Mouse (Mus musculus): ENCODE measurements at regions not wholly inside any gene's neighbourhood (a gene's known extent, or its start where the extent isn't known, plus 50 kb on each side); places are given as distances from the start of the nearest gene placed in this dataset.
A peak's percentile ranks its signal among the peaks of the same experiment; 100 is the strongest.

GRCm38 (mm10) chr2:107201856-107202473 is 88.5 kb upstream of the Kcna4 start:
- Histone ChIP-seq H3K27me3 (replicated peaks) (no peaks in the 10 kb centered on the region), H3K36me3 (no peaks in the 10 kb centered on the region), H3K4me3 (no peak overlapping the region), H3K9me3 (replicated peaks) (no peaks in the 10 kb centered on the region), H3K27ac (ENCODE audit: poor library complexity, severe bottlenecking) (no peak overlapping the region), H3K4me1 (replicated peaks) (no peaks in the 10 kb centered on the region), H3K4me2 (no peak overlapping the region), H3K9ac (no peak overlapping the region)
- 74% methylated on average over 4 of the region's 4 CpGs for WGBS
- ATAC-seq (ENCODE audit: insufficient number of reproducible peaks, low FRiP score), result no peak

- Histone ChIP-seq H3K4me2 (no peak overlapping the region), H3K36me3 (no peaks in the 10 kb centered on the region), H3K9ac (no peak overlapping the region), H3K27me3 (replicated peaks) (no peaks in the 10 kb centered on the region), H3K9me3 (replicated peaks) (no peaks in the 10 kb centered on the region), H3K4me3 (no peak overlapping the region), H3K27ac (ENCODE audit: poor library complexity, severe bottlenecking) (no peak overlapping the region), H3K4me1 (replicated peaks) (no peaks in the 10 kb centered on the region)
- ATAC-seq (ENCODE audit: insufficient number of reproducible peaks, low FRiP score), result no peak
- WGBS, result 62% methylated on average over 3 of the region's 3 CpGs
Observed at GRCm38 (mm10) chr2:107202474-107202858, 88.0 kb upstream of the Kcna4 start.

- Histone ChIP-seq H3K9ac (no peak overlapping the region), H3K27me3 (replicated peaks) (no peaks in the 10 kb centered on the region), H3K9me3 (replicated peaks) (no peaks in the 10 kb centered on the region), H3K4me3 (no peak overlapping the region), H3K36me3 (no peaks in the 10 kb centered on the region), H3K27ac (ENCODE audit: poor library complexity, severe bottlenecking) (no peak overlapping the region), H3K4me1 (replicated peaks) (0 out of 2 replicates have a peak, but pooled peaks cover under 1% of the 10 kb centered on the region), H3K4me2 (no peak overlapping the region)
- ATAC-seq (ENCODE audit: insufficient number of reproducible peaks, low FRiP score), result no peak
- 69% methylated on average over 1 of the region's 1 CpGs for WGBS
Observed at GRCm38 (mm10) chr2:107221544-107221943, 68.9 kb upstream of the Kcna4 start.

GRCm38 (mm10) chr2:107224679-107225078 is 65.8 kb upstream of the Kcna4 start:
- H3K27ac ChIP-seq (ENCODE audit: poor library complexity, severe bottlenecking), result no peak overlapping the region
- WGBS, result 60% methylated on average over 2 of the region's 2 CpGs
- H3K9ac ChIP-seq, result no peak overlapping the region
- no peaks in the 10 kb centered on the region for H3K36me3 ChIP-seq
- peaks cover 18% of the 10 kb centered on the region for H3K4me1 ChIP-seq (replicated peaks)
- H3K27me3 ChIP-seq (replicated peaks), result no peaks in the 10 kb centered on the region
- H3K4me3 ChIP-seq, result no peak overlapping the region
- ATAC-seq (ENCODE audit: insufficient number of reproducible peaks, low FRiP score), result no peak
- H3K9me3 ChIP-seq (replicated peaks), result no peaks in the 10 kb centered on the region
- H3K4me2 ChIP-seq, result no peak overlapping the region

GRCm38 (mm10) chr2:107227486-107227885 is 63.0 kb upstream of the Kcna4 start:
- Histone ChIP-seq H3K4me2 (no peak overlapping the region), H3K36me3 (no peaks in the 10 kb centered on the region), H3K27me3 (replicated peaks) (no peaks in the 10 kb centered on the region), H3K9ac (no peak overlapping the region), H3K9me3 (replicated peaks) (no peaks in the 10 kb centered on the region), H3K27ac (ENCODE audit: poor library complexity, severe bottlenecking) (peak overlapping the region; percentile 65), H3K4me1 (replicated peaks) (peaks cover 18% of the 10 kb centered on the region), H3K4me3 (no peak overlapping the region)
- WGBS, result 50% methylated on average over 2 of the region's 2 CpGs
- ATAC-seq (ENCODE audit: insufficient number of reproducible peaks, low FRiP score), result no peak; the same call in 1 of the 2 replicates

GRCm38 (mm10) chr2:107228287-107228686 is 62.2 kb upstream of the Kcna4 start:
- H3K27ac ChIP-seq (ENCODE audit: poor library complexity, severe bottlenecking), result peak overlapping the region; percentile 65
- H3K9ac ChIP-seq, result no peak overlapping the region
- no peaks in the 10 kb centered on the region for H3K36me3 ChIP-seq
- H3K27me3 ChIP-seq (replicated peaks), result no peaks in the 10 kb centered on the region
- WGBS, result 38% methylated on average over 1 of the region's 1 CpGs
- no peak overlapping the region for H3K4me2 ChIP-seq
- H3K9me3 ChIP-seq (replicated peaks), result no peaks in the 10 kb centered on the region
- no peak for ATAC-seq (ENCODE audit: insufficient number of reproducible peaks, low FRiP score)
- peaks cover 18% of the 10 kb centered on the region for H3K4me1 ChIP-seq (replicated peaks)
- H3K4me3 ChIP-seq, result no peak overlapping the region

- H3K27ac ChIP-seq (ENCODE audit: poor library complexity, severe bottlenecking), result no peak overlapping the region
- WGBS, result 49% methylated on average over 2 of the region's 2 CpGs
- H3K36me3 ChIP-seq, result no peaks in the 10 kb centered on the region
- no peak for ATAC-seq (ENCODE audit: insufficient number of reproducible peaks, low FRiP score)
- peaks cover 17% of the 10 kb centered on the region for H3K4me1 ChIP-seq (replicated peaks)
- no peak overlapping the region for H3K4me2 ChIP-seq
- no peak overlapping the region for H3K4me3 ChIP-seq
- H3K27me3 ChIP-seq (replicated peaks), result no peaks in the 10 kb centered on the region
- no peak overlapping the region for H3K9ac ChIP-seq
- no peaks in the 10 kb centered on the region for H3K9me3 ChIP-seq (replicated peaks)
Observed at GRCm38 (mm10) chr2:107231680-107232079, 58.8 kb upstream of the Kcna4 start.

- Histone ChIP-seq H3K36me3 (no peaks in the 10 kb centered on the region), H3K9ac (no peak overlapping the region), H3K4me1 (replicated peaks) (peaks cover 6% of the 10 kb centered on the region), H3K27me3 (replicated peaks) (no peaks in the 10 kb centered on the region), H3K4me2 (no peak overlapping the region), H3K4me3 (no peak overlapping the region), H3K9me3 (replicated peaks) (no peaks in the 10 kb centered on the region), H3K27ac (ENCODE audit: poor library complexity, severe bottlenecking) (no peak overlapping the region)
- ATAC-seq (ENCODE audit: insufficient number of reproducible peaks, low FRiP score), result no peak
- WGBS, result 58% methylated on average over 2 of the region's 2 CpGs
Observed at GRCm38 (mm10) chr2:107232885-107233284, 57.6 kb upstream of the Kcna4 start.

Data from heart, embryonic 12.5 days (tissue).